In genomic region chr15:100163381-100164051, GRCm38 (mm10) we compare ENCODE assay signal across 18 mouse cellular contexts.
DNase-seq lines count a peak whose midpoint lies in the region; ATAC-seq and TF ChIP-seq lines count a peak whose summit lies in the region.
"Had no signal": no experiment of that assay in that cellular context is flagged by ENCODE, and none has a peak within 500 bp of the region (broad histone marks: within the 10 kb centered on the region; RNA-seq: fewer than 3 reads in every experiment).

No protein-coding gene starts in this region.

- H3K4me3 ChIP-seq in CH12.LX (replicated peaks in 1 of 3; ENCODE audit: low read depth in 2 of 3, low read length in 2 of 3, poor library complexity in 1 of 3) = no peak overlapping the region
- H3K4me3 ChIP-seq: embryonic facial prominence, embryonic 12.5 days; forebrain, embryonic 15.5 days; heart, embryonic 10.5 days; hindbrain, embryonic 13.5 days had no signal

- no peaks in the 10 kb centered on the region for H3K27me3 ChIP-seq in CH12.LX (replicated peaks)
- H3K27me3 ChIP-seq: embryonic facial prominence, embryonic 12.5 days; forebrain, embryonic 15.5 days; hindbrain, embryonic 13.5 days had no signal

- H3K27ac ChIP-seq in CH12.LX (ENCODE audit: insufficient read depth, low read depth) = no peak overlapping the region
- H3K27ac ChIP-seq: embryonic facial prominence, embryonic 12.5 days; forebrain, embryonic 15.5 days; heart, embryonic 10.5 days; hindbrain, embryonic 13.5 days; hindbrain, postnatal 0 days had no signal

- DNase-seq in cerebellum, postnatal 10 days = peak; percentile 70 to 89
- peak; percentile 47 for DNase-seq in left cerebral cortex, postnatal 4 days
- DNase-seq in left cerebral cortex, adult 9 months (ENCODE audit: low spot score in 2 of 2) = no peak
- no peak for DNase-seq in CH12.LX (ENCODE audit: extremely low read depth)
- DNase-seq in brain, adult 2 months (ENCODE audit: low read depth, low spot score) = peak; percentile 41
- no peak for DNase-seq in gastrocnemius, adult 18-20 months (ENCODE audit: low spot score)
- DNase-seq: adrenal gland, adult 2 months; adrenal gland, postnatal 25 days; gastrocnemius, postnatal 10 days; heart, adult 18-20 months; heart, postnatal 10 days; kidney, adult 11 months had no signal

- TF ChIP-seq EP300 in CH12.LX (IDR thresholded peaks at IDR 0.05; ENCODE audit: low read length) = no peak

- peaks cover 0 to 9% of the 10 kb centered on the region in 2 experiments; a peak in 1 of 4 replicates for H3K4me1 ChIP-seq in CH12.LX (ENCODE audit: control insufficient read depth in 1 of 2, insufficient read depth in 2 of 2)
- H3K4me1 ChIP-seq: embryonic facial prominence, embryonic 12.5 days; hindbrain, embryonic 13.5 days had no signal

- intact Hi-C loops in left cerebral cortex, postnatal 4 days (cut with DNase I) = no loop called here

- peaks cover 28 to 83% of the 10 kb centered on the region in 2 experiments for H3K36me3 ChIP-seq in CH12.LX (replicated peaks in 1 of 2; ENCODE audit: control insufficient read depth in 1 of 2, insufficient read depth in 1 of 2, low read length in 1 of 2)

- no peaks in the 10 kb centered on the region for H3K9me3 ChIP-seq in CH12.LX (replicated peaks; ENCODE audit: low read length)
- H3K9me3 ChIP-seq: embryonic facial prominence, embryonic 12.5 days; forebrain, embryonic 15.5 days; heart, embryonic 10.5 days; hindbrain, embryonic 13.5 days had no signal

- H3K79me2 ChIP-seq in CH12.LX (replicated peaks; ENCODE audit: control insufficient read depth, extremely low read depth, insufficient read depth, poor library complexity, severe bottlenecking) = no peaks in the 10 kb centered on the region

- ATAC-seq in cerebellum, adult (ENCODE audit: insufficient number of reproducible peaks, low FRiP score, low TSS enrichment) = no peak
- ATAC-seq: forebrain, embryonic 15.5 days; hindbrain, postnatal 0 days had no signal

- dilution Hi-C loops in CH12.LX (cut with MboI; ENCODE audit: extremely low pct_ligation_motif_present, extremely low pct_unique_long_range_greater_than_20kb, low sequenced_read_pairs) = no loop called here

- no peak for TF ChIP-seq RAD21 in CH12.LX (IDR thresholded peaks at IDR 0.05; ENCODE audit: low read depth, low read length)

- TF ChIP-seq CTCF in CH12.LX (conservative IDR thresholded peaks at IDR 0.05 in 1 of 2, IDR thresholded peaks at IDR 0.05 in 1 of 2; ENCODE audit: low read depth in 2 of 2, low read length in 2 of 2) = no peak

- no peak overlapping the region for H3K4me2 ChIP-seq in CH12.LX (ENCODE audit: insufficient read depth, low read depth, poor library complexity, severe bottlenecking)
- H3K4me2 ChIP-seq: embryonic facial prominence, embryonic 12.5 days; forebrain, embryonic 15.5 days; hindbrain, embryonic 13.5 days had no signal

- no peak overlapping the region for H3K9ac ChIP-seq in CH12.LX (ENCODE audit: insufficient read depth, low read depth)
- H3K9ac ChIP-seq: embryonic facial prominence, embryonic 12.5 days; forebrain, embryonic 15.5 days; hindbrain, embryonic 13.5 days had no signal

- in situ Hi-C loops in CH12.LX (cut with MboI; ENCODE audit: low pct_ligation_motif_present, low pct_unique_long_range_greater_than_20kb, low sequenced_read_pairs) = no loop called here

- TF ChIP-seq POLR2A in CH12.LX (IDR thresholded peaks at IDR 0.05; ENCODE audit: low read depth, low read length) = no peak

TF ChIP-seq in CH12.LX, 34 proteins besides CTCF, POLR2A, EP300 and RAD21:
- TF ChIP-seq GABPA (IDR thresholded peaks at IDR 0.05; ENCODE audit: insufficient replicate concordance, low read depth, low read length) = no peak
- no peak for TF ChIP-seq USF1 (IDR thresholded peaks at IDR 0.05; ENCODE audit: low read depth, low read length)
- TF ChIP-seq MAZ (IDR thresholded peaks at IDR 0.05; ENCODE audit: low read depth, low read length) = no peak
- TF ChIP-seq MAFK (IDR thresholded peaks at IDR 0.05; ENCODE audit: insufficient replicate concordance, low read length) = peak; percentile 53; the same call in 1 of the 2 replicates

Comparison
In these comparisons a context has a peak if more than half of its experiments do, and no peak if none do; other contexts are left out.
1. DNase-seq: peak in cerebellum, postnatal 10 days (2 of 2), left cerebral cortex, postnatal 4 days (single experiment) and brain, adult 2 months (single experiment); none in left cerebral cortex, adult 9 months (0 of 2), CH12.LX (single experiment) and gastrocnemius, adult 18-20 months (single experiment).